Mouse (Mus musculus) ES-E14 (cell line): ENCODE results near the gene Rabggtb. TPM values are rescaled to one million over a fixed set of nuclear protein-coding genes. Genes with fewer than 3 reads are reported as not detected.

Experiments used
- DNase-seq: peaks from one replicate; pipeline ENCODE4 v3.0.0-alpha.2; 2013; ENCODE audit warnings: low read depth, low spot score
- H3K27ac ChIP-seq: 2 replicates; pipeline ENCODE4 v1.5.1; 2012; ENCODE audit warnings: low read depth, mild to moderate bottlenecking, low read length, moderate library complexity, mixed read lengths; ENCODE audit not compliant: poor library complexity, insufficient read depth, severe bottlenecking
- H3K36me3 ChIP-seq: 2 replicates; pipeline ENCODE4 v1.6.1; 2012; ENCODE audit warnings: mild to moderate bottlenecking, low read length, moderate library complexity, mixed read lengths; ENCODE audit not compliant: control insufficient read depth, poor library complexity, insufficient read depth, severe bottlenecking
- H3K4me1 ChIP-seq, 2 experiments: fragments of 150-350 bp in 1 of 2; sonication (generic) in 1 of 2; 2 replicates each; pipeline ENCODE4 v1.6.1; 2012; ENCODE audit warnings: low read length in 2 of 2, mild to moderate bottlenecking in 1 of 2, mixed read lengths in 1 of 2; ENCODE audit not compliant: control insufficient read depth in 2 of 2, insufficient read depth in 2 of 2, poor library complexity in 1 of 2
- H3K4me3 ChIP-seq, 2 experiments: fragments of 150-350 bp in 1 of 2; sonication (generic) in 1 of 2; 2 replicates each; pipeline ENCODE4 v1.5.1; 2012; ENCODE audit warnings: low read length in 2 of 2, low read depth in 1 of 2, mild to moderate bottlenecking in 1 of 2, mixed read lengths in 1 of 2; ENCODE audit not compliant: insufficient read depth in 1 of 2, poor library complexity in 1 of 2, severe bottlenecking in 1 of 2
- H3K9ac ChIP-seq: 2 replicates; pipeline ENCODE4 v1.6.1; 2012; ENCODE audit warnings: low read depth, mild to moderate bottlenecking, low read length, mixed read lengths; ENCODE audit not compliant: poor library complexity, insufficient read depth, severe bottlenecking
- H3K9me3 ChIP-seq: fragments of 150-350 bp; sonication (generic); 2 replicates; pipeline ENCODE4 v1.6.1; 2012; ENCODE audit warnings: low read depth, mild to moderate bottlenecking, low read length; ENCODE audit not compliant: control insufficient read depth, insufficient read depth
- CHD2 ChIP-seq: IDR thresholded peaks from 2 replicates; pipeline ENCODE4 v1.6.1; 2014; ENCODE audit warnings: mild to moderate bottlenecking, low read depth, low read length, inconsistent platforms
- HCFC1 ChIP-seq: IDR thresholded peaks from 2 replicates; pipeline ENCODE4 v1.6.1; 2012; ENCODE audit warnings: low read length, inconsistent platforms, borderline replicate concordance; ENCODE audit not compliant: insufficient read depth
- MAFK ChIP-seq: IDR thresholded peaks from 2 replicates; pipeline ENCODE4 v1.6.1; 2014; ENCODE audit warnings: mild to moderate bottlenecking, low read depth, low read length, inconsistent platforms; ENCODE audit not compliant: insufficient read depth
- ZC3H11A ChIP-seq: IDR thresholded peaks from 2 replicates; pipeline ENCODE4 v1.6.1; 2012; ENCODE audit warnings: low read depth, mild to moderate bottlenecking, inconsistent platforms, low read length, borderline replicate concordance
- ZNF384 ChIP-seq: IDR thresholded peaks from 2 replicates; pipeline ENCODE4 v1.6.1; 2012; ENCODE audit warnings: low read depth, low read length, inconsistent platforms
- in situ Hi-C, 2 experiments: fragments of 600-800 bp; cut with MboI; formaldehyde crosslinking; loops; one replicate each; pipeline ENCODE4 v1.15.1; 2025; ENCODE audit warnings: low sequenced_read_pairs in 2 of 2, inconsistent platforms in 1 of 2; ENCODE audit not compliant: unreplicated experiment in 2 of 2
- total RNA-seq: library from RNA; depleted of rRNA; stranded (reverse); fragments of 300-350 nt; gene quantifications from 2 replicates; pipeline ENCODE4 v1.2.3, GENCODE M21; 2012

Rabggtb gene
- total RNA-seq, 1 experiment: 243 TPM

DNA sequence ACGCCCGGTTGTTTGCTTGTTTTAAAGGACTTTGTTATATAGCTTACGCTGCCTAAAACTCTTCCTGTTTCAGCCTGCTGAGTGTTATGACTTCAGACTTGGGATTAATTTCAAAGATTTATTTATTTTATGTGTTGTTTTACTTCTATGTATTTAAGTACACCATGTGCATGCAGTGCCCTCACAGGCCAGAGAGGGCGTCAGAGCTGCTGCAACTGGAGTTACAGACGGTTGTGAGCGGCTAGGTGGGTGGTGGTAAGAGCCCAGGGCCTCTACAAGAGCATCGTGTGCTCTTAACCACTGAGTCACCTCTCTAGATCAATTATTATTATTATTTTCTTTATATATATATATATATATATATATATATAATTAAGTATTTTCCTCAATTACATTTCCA is 13.5 kb upstream of the Rabggtb start:
- no peak overlapping the region for H3K4me3 ChIP-seq
- H3K9ac ChIP-seq: no peak overlapping the region
- H3K4me1 ChIP-seq: no peaks in the 10 kb centered on the region
- H3K27ac ChIP-seq: no peak overlapping the region
- no peaks in the 10 kb centered on the region for H3K9me3 ChIP-seq
- in situ Hi-C loops: no loop called here
- H3K36me3 ChIP-seq: peaks cover 31% of the 10 kb centered on the region
- DNase-seq: no peak
- TF ChIP-seq CHD2: no peak
- TF ChIP-seq MAFK: no peak
- TF ChIP-seq ZC3H11A: no peak
- no peak for TF ChIP-seq HCFC1
- TF ChIP-seq ZNF384: no peak

DNA sequence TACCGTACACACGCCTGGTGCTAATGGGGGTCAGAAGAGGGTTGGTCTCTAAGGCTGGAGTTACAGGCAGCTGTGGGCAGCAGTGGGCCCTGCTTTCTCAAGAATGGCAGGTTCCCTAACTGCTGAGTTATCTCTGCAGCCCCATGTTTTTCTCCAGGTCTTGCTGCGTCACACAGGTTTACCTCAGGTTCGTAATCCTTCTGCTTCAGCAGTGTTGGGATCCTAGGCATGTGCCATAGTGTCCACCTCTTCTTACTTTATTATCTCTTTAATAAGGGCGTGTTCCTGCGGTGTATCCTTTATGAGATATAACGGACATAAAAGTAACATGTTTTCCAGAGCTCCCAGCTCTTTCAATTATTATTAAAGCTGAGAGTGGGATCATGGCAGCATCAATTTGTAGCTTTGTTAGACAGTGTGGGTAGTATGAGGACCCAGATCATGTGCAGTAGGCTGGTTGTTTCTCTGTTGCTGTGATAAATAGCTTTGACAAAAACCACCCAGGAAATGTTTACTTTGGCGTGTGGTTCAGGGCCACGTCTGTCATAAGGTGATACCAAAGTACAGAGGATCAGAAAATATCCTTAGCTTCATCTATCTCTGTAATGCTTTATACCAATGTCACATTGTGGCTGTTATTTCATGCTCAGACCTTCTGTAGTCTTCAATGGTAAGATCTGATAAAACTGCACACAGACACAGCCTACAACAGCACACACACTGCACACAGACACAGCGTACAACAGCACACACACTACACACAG is 8.5 kb upstream of the Rabggtb start:
- peaks cover 19% of the 10 kb centered on the region for H3K36me3 ChIP-seq
- H3K27ac ChIP-seq: no peak overlapping the region
- DNase-seq: no peak
- TF ChIP-seq HCFC1 (no peak), MAFK (no peak), ZC3H11A (no peak), CHD2 (no peak), ZNF384 (no peak)
- H3K9ac ChIP-seq: no peak overlapping the region
- in situ Hi-C loops: no loop called here
- H3K4me3 ChIP-seq: no peak overlapping the region
- no peaks in the 10 kb centered on the region for H3K9me3 ChIP-seq
- peaks cover 2 to 3% of the 10 kb centered on the region in 2 experiments; a peak in 2 of 4 replicates for H3K4me1 ChIP-seq

DNA sequence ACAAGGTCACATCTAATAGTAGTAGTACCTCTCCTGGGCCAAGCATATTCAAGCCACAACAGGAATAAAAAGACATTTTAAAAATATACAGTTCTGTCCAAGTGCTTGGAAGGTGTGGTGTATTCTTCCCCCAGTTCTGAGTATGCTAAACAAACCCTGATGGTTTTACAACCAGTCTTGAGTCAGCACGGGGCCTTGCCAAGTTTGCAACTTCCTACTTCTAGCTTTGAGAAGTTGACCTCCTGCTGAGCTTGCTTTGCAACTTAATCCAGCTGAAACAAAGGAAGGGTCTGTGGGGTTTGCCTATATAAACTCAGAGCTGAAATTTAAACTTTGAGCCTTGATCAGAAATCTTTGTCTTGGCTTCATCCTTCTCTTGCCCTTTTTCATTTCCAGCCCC is 4.4 kb upstream of the Rabggtb start:
- no peak for TF ChIP-seq MAFK
- TF ChIP-seq CHD2: 0 out of 2 replicates have a peak, but pooled peaks have one; percentile 18
- Histone ChIP-seq H3K9me3 (no peaks in the 10 kb centered on the region), H3K4me1 (peaks cover 2 to 5% of the 10 kb centered on the region in 2 experiments; a peak in 2 of 4 replicates), H3K27ac (no peak overlapping the region; the same call in 1 of the 2 replicates), H3K36me3 (peaks cover 6% of the 10 kb centered on the region), H3K4me3 (no peak overlapping the region), H3K9ac (no peak overlapping the region)
- in situ Hi-C loops: no loop called here
- DNase-seq: peak; percentile 78

DNA sequence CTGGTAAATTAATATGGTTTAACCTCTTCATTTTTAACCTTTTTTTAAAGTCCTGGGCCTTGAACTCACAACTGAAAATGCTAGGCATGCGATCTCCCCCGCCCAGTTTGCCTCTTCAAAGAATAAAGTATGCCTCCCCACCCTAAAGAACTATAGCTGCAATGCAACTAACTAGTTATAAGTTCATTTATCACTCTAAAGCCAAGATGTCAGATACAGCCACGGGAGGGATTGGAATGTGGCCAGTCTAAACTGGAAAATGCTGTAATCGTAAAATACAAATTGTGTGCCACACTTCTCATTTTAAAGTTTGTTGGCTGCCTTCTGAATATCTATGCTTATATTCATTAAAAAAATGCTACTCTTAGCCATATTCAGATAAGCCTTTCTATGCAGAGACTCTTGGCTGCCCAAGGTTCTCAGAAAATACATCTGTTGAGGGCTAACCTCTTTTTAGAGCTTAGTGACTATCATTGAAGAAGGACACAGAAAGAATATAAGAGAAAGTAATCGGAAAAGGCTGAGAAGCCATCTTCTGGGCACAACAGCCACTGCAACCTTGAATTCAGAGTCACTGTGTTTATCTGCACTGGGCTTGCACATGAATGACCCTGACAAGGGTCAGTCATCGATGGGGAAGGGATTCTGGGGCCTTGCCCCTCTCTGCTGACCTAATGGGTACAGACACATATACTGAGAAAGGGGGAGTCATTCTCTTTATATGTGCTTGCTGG is 868 bp upstream of the Rabggtb start:
- no peak for TF ChIP-seq ZC3H11A
- Histone ChIP-seq H3K4me1 (peaks cover 2 to 5% of the 10 kb centered on the region in 2 experiments; a peak in 2 of 4 replicates), H3K4me3 (peak overlapping the region in 1 of 2 experiments; percentile 80; a peak in 2 of 4 replicates), H3K36me3 (peaks cover 33% of the 10 kb centered on the region), H3K27ac (no peak overlapping the region), H3K9ac (peak overlapping the region; percentile 93; the same call in 1 of the 2 replicates), H3K9me3 (no peaks in the 10 kb centered on the region)
- in situ Hi-C loops: no loop called here
- DNase-seq: no peak
